Mouse (Mus musculus): ENCODE data around the gene A2m.

GRCm38 (mm10) chr6:121611796-121612195 is 23.4 kb upstream of the A2m start:
- TF ChIP-seq CTCF (IDR thresholded peaks at IDR 0.05; ENCODE audit: low read depth) (peak; percentile 43), EP300 (IDR thresholded peaks at IDR 0.05; ENCODE audit: low read depth) (no peak)

Data from liver, embryonic 14.5 days (tissue).